Mouse (Mus musculus): Measurements from ENCODE around the gene Fut4. TPM values are rescaled to one million over a fixed set of nuclear protein-coding genes. Genes with fewer than 3 reads are reported as not detected.
A peak's percentile ranks its signal among the peaks of the same experiment; 100 is the strongest.

Gene Fut4
- total RNA-seq (2014; fragmentation: Nextera tagmentation): 8.4 and 10.6 TPM in 2 replicates
- total RNA-seq (2017): 12.7 and 16.0 TPM in 2 replicates

DNA sequence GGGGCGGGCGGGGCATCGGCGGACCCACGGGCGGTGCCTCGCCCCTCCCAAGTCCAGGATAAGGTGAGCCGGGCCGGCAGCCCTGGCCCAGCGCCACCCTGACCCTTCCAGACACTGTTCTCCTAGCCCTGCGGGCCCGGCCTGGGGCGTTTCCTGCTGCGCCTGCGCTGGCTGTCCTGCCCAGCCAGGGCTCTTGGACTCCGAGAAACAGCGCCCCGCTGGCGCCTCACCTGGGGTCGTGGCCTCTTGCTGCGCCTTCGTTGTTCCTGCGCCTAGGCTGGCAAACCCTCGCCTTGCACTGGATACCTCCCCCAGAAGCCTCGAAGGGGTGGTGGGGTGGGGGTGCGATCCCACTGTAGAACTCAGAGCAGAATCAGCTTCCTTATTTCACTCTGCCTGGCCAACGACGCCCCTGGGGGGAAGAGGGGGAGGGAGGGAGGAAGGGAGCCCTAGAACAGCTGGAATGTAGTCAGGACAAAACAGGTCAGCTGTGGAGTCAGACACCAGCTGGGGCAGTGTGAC, at the start of gene Fut4:
TSS of gene Fut4 (minus strand) at position 393 of the 522 bp plus-strand sequence.
- peak; percentile 70 for ATAC-seq (replicated peaks; ENCODE audit: poor library complexity, severe bottlenecking)

- ATAC-seq (replicated peaks; ENCODE audit: poor library complexity, severe bottlenecking): no peak
Measured at GRCm38 (mm10) chr9:14787356-14787755, 35.2 kb upstream of the Fut4 start.

DNA sequence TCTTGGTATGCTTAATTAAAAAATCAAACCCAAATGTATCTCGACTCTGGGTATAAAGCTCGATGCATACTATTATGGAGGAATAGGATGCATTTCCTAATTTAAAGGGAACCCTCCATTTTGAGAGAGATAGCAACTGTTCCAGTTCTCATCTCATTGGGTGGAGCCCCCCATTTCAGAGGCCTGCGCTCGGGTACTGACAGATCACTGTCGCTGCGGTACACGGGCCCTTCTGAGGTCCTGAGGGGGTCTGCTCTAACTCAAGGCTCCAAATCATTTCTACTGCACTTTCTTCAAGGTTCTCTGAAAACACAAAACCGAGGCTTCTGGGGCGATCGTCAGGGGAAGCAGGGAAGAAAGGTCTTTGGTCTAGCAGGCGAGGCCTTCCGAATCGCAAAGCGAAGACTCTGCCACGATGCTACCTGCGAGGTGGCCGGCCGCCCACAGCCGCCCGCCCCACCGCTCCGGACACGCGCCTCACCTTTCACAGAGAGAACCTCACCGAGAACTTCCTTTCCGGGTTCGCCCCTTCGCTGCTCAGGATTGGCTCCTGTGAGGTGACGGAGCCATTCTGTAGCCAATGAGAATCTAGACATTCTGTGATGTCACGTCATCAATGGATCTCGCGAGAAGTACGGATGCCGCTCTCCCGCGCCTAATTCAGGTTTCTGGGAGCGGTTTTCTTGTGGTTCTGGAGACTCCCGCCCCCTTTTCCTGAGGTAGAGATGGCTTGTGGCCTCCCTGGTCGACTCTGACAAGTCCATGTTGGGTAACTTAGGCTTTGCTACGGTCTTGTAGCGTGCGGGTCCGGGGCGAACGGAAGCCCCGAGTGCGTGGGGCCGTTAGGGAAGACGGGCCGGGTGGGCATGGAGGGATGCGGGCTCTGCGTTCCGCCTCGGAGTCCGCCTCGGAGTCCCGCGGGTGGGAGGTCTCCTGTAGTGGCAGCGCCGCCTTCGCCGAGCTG, 32.1 kb upstream of the Fut4 start, which contains the start of the genes Mre11a and Ankrd49:
TSS of gene Mre11a (plus strand) at position 616 of the 964 bp plus-strand sequence.
TSS of gene Ankrd49 (minus strand) at position 818 of the 964 bp plus-strand sequence.
- ATAC-seq (replicated peaks; ENCODE audit: poor library complexity, severe bottlenecking): peak; percentile 97

DNA sequence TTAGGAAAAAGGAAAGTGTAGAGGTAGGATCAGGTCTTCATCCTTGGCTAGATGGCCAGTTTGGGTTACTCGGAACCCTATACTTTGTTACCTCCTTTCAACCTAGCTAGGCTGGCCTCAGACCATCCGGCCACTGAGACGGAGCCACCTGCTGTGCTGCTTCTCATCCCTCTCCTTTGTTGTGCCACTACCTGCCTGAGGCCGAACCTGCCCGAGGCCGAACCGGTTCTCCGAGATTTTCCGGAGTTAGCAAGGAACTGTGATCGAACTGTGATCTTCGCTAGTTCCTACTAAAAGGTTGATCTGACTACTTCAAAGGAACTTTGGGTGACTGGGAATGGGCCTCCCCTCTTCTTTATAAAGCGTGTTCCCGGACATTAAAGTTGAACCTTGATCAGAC, 26.1 kb upstream of the Fut4 start:
- no peak for ATAC-seq (replicated peaks; ENCODE audit: poor library complexity, severe bottlenecking)

DNA sequence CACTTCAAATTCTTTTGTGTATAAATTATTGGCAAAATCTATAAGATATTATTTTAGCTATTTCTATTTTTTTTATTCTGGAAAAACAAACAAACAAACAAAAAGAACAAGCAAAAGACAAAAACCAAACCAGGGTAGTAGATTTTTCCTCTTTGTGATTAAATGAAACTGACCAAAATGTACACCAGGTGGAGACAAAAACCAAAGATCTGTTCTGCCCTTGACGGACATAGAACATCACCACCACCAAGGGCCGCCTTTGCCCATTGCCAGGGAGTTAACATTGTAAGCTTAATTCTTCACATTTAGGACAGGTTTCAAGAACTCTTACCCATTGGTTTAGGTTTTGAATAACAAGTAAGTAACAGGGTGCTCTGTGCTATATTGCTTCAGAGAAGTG, 21.6 kb upstream of the Fut4 start:
- no peak for ATAC-seq (replicated peaks; ENCODE audit: poor library complexity, severe bottlenecking)

- peak; percentile 63 for ATAC-seq (replicated peaks; ENCODE audit: poor library complexity, severe bottlenecking)
Measured at GRCm38 (mm10) chr9:14772074-14772473, 19.9 kb upstream of the Fut4 start.

- peak; percentile 48 for ATAC-seq (replicated peaks; ENCODE audit: poor library complexity, severe bottlenecking)
Measured at GRCm38 (mm10) chr9:14770803-14771471, 18.7 kb upstream of the Fut4 start, which contains the start of gene 1700012B09Rik. Gene 1700012B09Rik (minus strand): TSS chr9:14771030.

- ATAC-seq (replicated peaks; ENCODE audit: poor library complexity, severe bottlenecking): no peak
Measured at GRCm38 (mm10) chr9:14769811-14770210, 17.6 kb upstream of the Fut4 start.

DNA sequence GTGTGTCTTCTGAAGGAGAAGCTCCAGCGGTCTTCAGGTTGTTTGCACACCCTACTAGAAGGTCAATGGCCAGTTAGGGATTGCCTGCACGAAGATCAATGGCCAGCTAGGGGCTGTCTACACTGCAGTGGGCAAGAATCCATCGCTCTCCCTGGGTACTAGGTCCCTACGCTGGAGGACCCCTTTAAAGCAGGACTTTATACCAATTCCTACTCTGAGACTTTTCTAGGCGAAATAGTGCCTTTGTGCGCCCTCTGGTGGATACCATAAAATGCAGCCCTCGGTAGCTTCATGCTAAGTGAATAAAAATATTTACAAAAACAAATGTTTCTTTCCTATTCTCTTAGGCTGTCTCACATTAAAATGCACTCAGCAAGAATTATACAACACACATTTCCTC, 12.6 kb upstream of the Fut4 start:
- ATAC-seq (replicated peaks; ENCODE audit: poor library complexity, severe bottlenecking): peak; percentile 42; the same call in 1 of the 2 replicates

DNA sequence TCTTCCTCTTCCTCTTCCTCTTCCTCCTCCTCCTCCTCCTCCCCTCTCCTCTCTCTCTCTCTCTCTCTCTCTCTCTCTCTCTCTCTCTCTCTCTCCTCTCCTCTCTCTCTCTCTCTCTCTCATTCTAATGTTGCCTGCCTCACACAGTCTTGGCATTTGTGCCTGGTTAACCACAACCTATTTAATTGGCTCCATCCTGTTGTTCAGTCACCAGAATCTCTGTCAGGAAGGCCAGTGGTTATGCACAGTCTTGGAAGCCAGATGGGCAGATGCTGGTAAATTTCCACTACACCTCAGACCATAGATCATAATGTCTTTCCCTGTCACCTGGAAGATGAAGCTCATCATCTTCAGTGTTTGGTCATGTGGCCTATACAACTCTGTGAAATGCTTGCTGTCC, 7.1 kb upstream of the Fut4 start:
- ATAC-seq (replicated peaks; ENCODE audit: poor library complexity, severe bottlenecking): 0 out of 2 replicates have a peak, but pooled peaks have one; percentile 16

GRCm38 (mm10) chr9:14758590-14758989, 6.4 kb upstream of the Fut4 start:
- peak; percentile 97 for ATAC-seq (replicated peaks; ENCODE audit: poor library complexity, severe bottlenecking)

GRCm38 (mm10) chr9:14754469-14754868, 2.3 kb upstream of the Fut4 start:
- no peak for ATAC-seq (replicated peaks; ENCODE audit: poor library complexity, severe bottlenecking)

- no peak for ATAC-seq (replicated peaks; ENCODE audit: poor library complexity, severe bottlenecking)
Measured at GRCm38 (mm10) chr9:14753947-14754346, 1.8 kb upstream of the Fut4 start.

DNA sequence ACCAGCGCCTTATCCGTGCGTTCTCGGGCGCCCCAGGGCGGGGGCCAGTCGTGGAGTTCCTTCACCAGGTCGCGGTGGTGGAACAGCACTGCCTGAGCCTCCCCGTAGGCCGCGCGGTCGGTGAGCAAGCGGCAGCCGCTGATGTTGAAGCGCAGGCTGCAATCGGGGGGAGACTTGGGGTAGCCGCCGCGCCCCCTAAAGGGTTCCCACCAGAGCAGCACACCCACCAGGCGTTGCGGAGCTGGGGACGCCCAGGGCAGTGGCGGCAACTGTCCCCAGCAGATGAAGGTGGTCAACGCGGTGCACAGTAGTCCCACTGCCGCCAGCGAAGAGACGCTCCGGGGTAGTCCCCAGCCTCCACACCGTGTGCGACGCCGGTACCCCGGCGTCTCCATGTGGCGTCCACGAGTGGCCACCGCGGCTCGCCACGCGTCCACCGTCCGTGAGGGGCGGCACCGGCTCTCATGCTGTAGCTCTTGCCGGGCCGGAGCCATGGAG, 641 bp downstream of the Fut4 start:
- peak; percentile 47 for ATAC-seq (replicated peaks; ENCODE audit: poor library complexity, severe bottlenecking)

DNA sequence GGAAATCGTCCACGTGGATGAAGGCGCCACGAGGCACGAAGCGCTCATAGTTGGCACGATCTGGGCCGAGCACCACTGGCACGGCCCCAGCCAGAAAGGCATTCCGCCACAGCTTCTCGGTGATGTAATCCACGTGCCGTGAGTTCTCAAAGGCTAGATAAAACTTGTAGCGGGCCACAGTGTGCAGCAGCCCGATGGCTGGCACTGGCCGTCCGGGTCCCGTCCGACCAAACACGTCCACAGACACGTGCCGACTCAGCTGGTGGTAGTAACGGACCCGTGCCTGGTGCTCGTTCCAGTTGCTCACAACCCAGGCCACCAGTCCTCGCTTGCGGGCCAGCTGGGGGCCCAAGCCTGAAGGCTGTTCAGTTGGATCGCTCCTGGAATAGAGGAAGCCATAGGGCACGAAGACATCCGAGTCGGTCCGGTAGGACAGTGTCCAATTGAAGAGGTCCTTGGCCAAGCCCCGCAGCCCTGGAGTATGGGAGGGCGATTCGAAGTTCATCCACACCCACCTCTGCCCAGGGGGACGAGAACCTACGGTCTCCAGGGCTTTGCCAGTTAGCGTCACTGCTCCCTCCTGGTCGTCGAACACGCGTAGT, 1.2 kb downstream of the Fut4 start:
- peak; percentile 16 for ATAC-seq (replicated peaks; ENCODE audit: poor library complexity, severe bottlenecking)

DNA sequence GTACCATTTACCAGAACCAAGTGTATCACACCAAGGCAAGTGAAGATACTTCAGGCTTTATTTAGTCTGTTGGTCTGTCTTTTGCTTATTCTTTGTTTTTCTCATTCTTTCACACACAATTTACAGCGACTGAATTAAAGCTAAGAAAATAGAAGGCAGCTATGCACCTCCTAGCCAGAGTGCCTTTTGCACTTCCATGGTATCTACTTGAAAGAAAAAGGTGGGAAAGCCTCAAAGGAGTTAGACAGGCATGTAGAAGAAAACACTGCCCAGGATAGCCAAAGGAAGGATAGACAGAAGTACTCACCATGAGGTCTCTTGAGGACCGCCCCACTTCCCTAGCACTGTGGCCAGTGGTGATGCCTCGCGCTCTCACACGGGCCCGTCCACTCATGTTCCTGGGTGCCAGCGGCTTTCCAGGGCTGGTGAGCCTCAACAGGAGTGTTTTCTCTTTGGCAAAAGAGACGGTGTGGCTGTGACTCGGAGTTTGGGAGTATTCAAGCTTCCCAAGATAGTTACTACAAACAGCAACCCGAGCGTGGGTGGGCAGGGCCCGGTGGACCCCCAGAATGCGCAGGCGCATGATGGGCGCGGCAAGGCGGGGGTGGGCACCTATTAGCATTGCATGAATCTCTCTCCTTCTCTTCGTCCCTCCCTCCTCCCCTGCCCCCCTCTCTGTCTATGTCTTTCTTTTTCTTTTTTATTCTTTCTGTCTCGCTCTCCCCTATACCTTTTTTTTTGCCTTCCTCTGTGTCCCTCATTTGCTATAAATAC, 11.9 kb downstream of the Fut4 start, which contains the start of gene Piwil4:
TSS of gene Piwil4 (minus strand) at position 583 of the 774 bp plus-strand sequence.
- no peak for ATAC-seq (replicated peaks; ENCODE audit: poor library complexity, severe bottlenecking)

GRCm38 (mm10) chr9:14739498-14740150, 12.6 kb downstream of the Fut4 start:
- peak; percentile 76 for ATAC-seq (replicated peaks; ENCODE audit: poor library complexity, severe bottlenecking)

- ATAC-seq (replicated peaks; ENCODE audit: poor library complexity, severe bottlenecking): peak; percentile 25; the same call in 1 of the 2 replicates
Measured at GRCm38 (mm10) chr9:14730941-14731541, 21.2 kb downstream of the Fut4 start.
